Mouse (Mus musculus) embryonic facial prominence, embryonic 12.5 days (tissue): ENCODE measurements around the gene Gpc1. TPM values are rescaled to one million over a fixed set of nuclear protein-coding genes. Genes with fewer than 3 reads are reported as not detected.

ENCODE experiments used
- ATAC-seq: fragments of 200-750 bp; cut with Nextera tagmentation; 2 replicates; pipeline ENCODE4 v1.8.0; 2017; ENCODE audit not compliant: insufficient number of reproducible peaks, insufficient read depth, low FRiP score, low TSS enrichment
- H3K27ac ChIP-seq: fragments of 300-500 bp; sonication (generic); 2 replicates; pipeline ENCODE4 v1.5.1; 2016; ENCODE audit warnings: mild to moderate bottlenecking
- H3K27me3 ChIP-seq: fragments of 300-500 bp; sonication (generic); 2 replicates; pipeline ENCODE4 v1.6.1; 2016; ENCODE audit warnings: mild to moderate bottlenecking, moderate library complexity
- H3K36me3 ChIP-seq: fragments of 300-500 bp; sonication (generic); 2 replicates; pipeline ENCODE4 v1.6.1; 2016; ENCODE audit warnings: mild to moderate bottlenecking
- H3K4me1 ChIP-seq: fragments of 300-500 bp; sonication (generic); 2 replicates; pipeline ENCODE4 v1.6.1; 2016
- H3K4me2 ChIP-seq: fragments of 300-500 bp; sonication (generic); replicated peaks from 2 replicates; pipeline ENCODE4 v1.6.1; 2016; ENCODE audit warnings: mild to moderate bottlenecking, moderate library complexity
- H3K4me3 ChIP-seq: fragments of 300-500 bp; sonication (generic); 2 replicates; pipeline ENCODE4 v1.5.1; 2016; ENCODE audit warnings: mild to moderate bottlenecking
- H3K9ac ChIP-seq: fragments of 300-500 bp; sonication (generic); 2 replicates; pipeline ENCODE4 v1.6.1; 2016; ENCODE audit warnings: mild to moderate bottlenecking, moderate library complexity
- H3K9me3 ChIP-seq: fragments of 300-500 bp; sonication (generic); 2 replicates; pipeline ENCODE4 v1.6.1; 2016; ENCODE audit warnings: mild to moderate bottlenecking, moderate library complexity
- WGBS: fragments of 180-500 bp; shearing (Covaris S2); methylation state at CpG from one replicate; pipeline ENCODE4 v1.1.7; 2016; 5-methylcytosine and 5-hydroxymethylcytosine counted together
- polyA plus RNA-seq: library from polyadenylated mRNA; unstranded; fragments of >200 nt; fragmentation: Nextera tagmentation; extraction: Ambion mirVana; gene quantifications from 2 replicates; pipeline ENCODE4 v1.2.1, GENCODE M21; 2016

Gene Gpc1
- polyA plus RNA-seq, 1 experiment from 2014 or later = 81.4 TPM

GRCm38 (mm10) chr1:92863268-92863667 lies 31.8 kb downstream of the Gpc1 start:
- H3K27me3 ChIP-seq = no peaks in the 10 kb centered on the region
- 0 out of 2 replicates have a peak, but pooled peaks cover 5% of the 10 kb centered on the region for H3K4me1 ChIP-seq
- H3K36me3 ChIP-seq = peaks cover 20% of the 10 kb centered on the region
- H3K4me3 ChIP-seq = no peak overlapping the region
- no peak overlapping the region for H3K9ac ChIP-seq
- ATAC-seq = no peak
- no peak overlapping the region for H3K4me2 ChIP-seq
- no peak overlapping the region for H3K27ac ChIP-seq
- 83% methylated on average over 4 of the region's 4 CpGs for WGBS
- no peaks in the 10 kb centered on the region for H3K9me3 ChIP-seq

GRCm38 (mm10) chr1:92866170-92866569 lies 34.7 kb downstream of the Gpc1 start:
- no peak overlapping the region for H3K4me2 ChIP-seq
- 68% methylated on average over 2 of the region's 2 CpGs for WGBS

GRCm38 (mm10) chr1:92869985-92870384 lies 38.5 kb downstream of the Gpc1 start:
- H3K9ac ChIP-seq = no peak overlapping the region
- ATAC-seq = no peak
- H3K27me3 ChIP-seq = no peaks in the 10 kb centered on the region; the same call in 1 of the 2 replicates
- H3K4me1 ChIP-seq = 0 out of 2 replicates have a peak, but pooled peaks cover 5% of the 10 kb centered on the region
- no peak overlapping the region for H3K27ac ChIP-seq
- no peaks in the 10 kb centered on the region for H3K9me3 ChIP-seq
- H3K4me3 ChIP-seq = no peak overlapping the region
- H3K36me3 ChIP-seq = no peaks in the 10 kb centered on the region
- no peak overlapping the region for H3K4me2 ChIP-seq
- 71% methylated on average over 2 of the region's 2 CpGs for WGBS

More at GRCm38 (mm10) chr1:92866170-92866569, 34.7 kb downstream of the Gpc1 start:
- H3K27ac ChIP-seq = no peak overlapping the region
- H3K9me3 ChIP-seq = no peaks in the 10 kb centered on the region
- H3K27me3 ChIP-seq = no peaks in the 10 kb centered on the region
- ATAC-seq = no peak
- H3K4me3 ChIP-seq = no peak overlapping the region
- no peak overlapping the region for H3K9ac ChIP-seq
- H3K4me1 ChIP-seq = 0 out of 2 replicates have a peak, but pooled peaks cover 5% of the 10 kb centered on the region
- no peaks in the 10 kb centered on the region for H3K36me3 ChIP-seq

GRCm38 (mm10) chr1:92872666-92873065 lies 41.2 kb downstream of the Gpc1 start:
- H3K9me3 ChIP-seq = no peaks in the 10 kb centered on the region
- no peaks in the 10 kb centered on the region for H3K4me1 ChIP-seq
- no peak overlapping the region for H3K4me2 ChIP-seq
- no peak for ATAC-seq
- H3K27me3 ChIP-seq = no peaks in the 10 kb centered on the region; the same call in 1 of the 2 replicates
- H3K4me3 ChIP-seq = no peak overlapping the region
- H3K9ac ChIP-seq = no peak overlapping the region
- H3K36me3 ChIP-seq = no peaks in the 10 kb centered on the region
- WGBS = 86% methylated on average over 7 of the region's 7 CpGs
- H3K27ac ChIP-seq = no peak overlapping the region

- no peak overlapping the region for H3K9ac ChIP-seq
- no peaks in the 10 kb centered on the region for H3K36me3 ChIP-seq
- H3K9me3 ChIP-seq = no peaks in the 10 kb centered on the region
- no peaks in the 10 kb centered on the region; the same call in 1 of the 2 replicates for H3K27me3 ChIP-seq
- 76% methylated on average over 3 of the region's 3 CpGs for WGBS
- H3K4me2 ChIP-seq = no peak overlapping the region
- H3K4me1 ChIP-seq = no peaks in the 10 kb centered on the region
- no peak overlapping the region for H3K27ac ChIP-seq
- no peak overlapping the region for H3K4me3 ChIP-seq
- no peak for ATAC-seq
Measured at GRCm38 (mm10) chr1:92874011-92874410, 42.6 kb downstream of the Gpc1 start.

DNA sequence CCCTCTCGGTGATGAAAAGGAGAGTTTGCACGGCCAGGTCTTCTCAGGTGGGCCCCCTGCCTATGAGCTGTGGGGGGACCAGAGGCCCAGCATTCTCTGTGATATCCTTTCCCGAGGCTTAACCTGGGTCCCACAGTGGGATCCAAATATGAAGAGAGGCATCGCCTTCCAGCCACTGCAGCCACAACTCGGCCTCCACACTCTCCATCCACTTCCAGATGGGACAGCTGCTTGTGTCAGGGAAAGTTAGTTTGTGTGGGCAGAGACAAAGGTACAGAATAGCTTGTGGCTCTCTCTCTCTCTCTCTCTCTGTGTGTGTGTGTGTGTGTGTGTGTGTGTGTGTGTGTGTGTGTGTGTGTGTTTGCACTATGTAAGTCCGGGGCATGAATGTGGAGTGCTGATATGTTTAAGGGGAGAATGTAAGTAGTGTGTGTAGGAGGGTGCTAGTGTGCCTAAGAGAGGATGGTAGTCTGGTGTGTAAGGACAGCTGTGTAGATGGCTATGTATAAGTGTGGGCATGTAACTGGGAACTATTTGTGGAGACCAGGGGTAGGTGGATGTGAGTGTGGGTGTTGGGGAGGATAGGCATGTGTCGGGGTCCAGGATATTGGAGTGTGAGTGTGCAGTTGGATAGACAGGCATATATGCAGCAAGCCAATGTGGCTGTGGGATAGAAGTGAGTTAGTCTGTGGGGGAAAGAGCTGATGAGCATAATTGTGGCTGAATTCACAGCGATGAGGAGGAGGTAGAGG lies 44.1 kb downstream of the Gpc1 start:
- Histone ChIP-seq H3K9me3 (no peaks in the 10 kb centered on the region), H3K4me2 (no peak overlapping the region), H3K36me3 (no peaks in the 10 kb centered on the region), H3K27ac (no peak overlapping the region), H3K9ac (no peak overlapping the region), H3K4me1 (no peaks in the 10 kb centered on the region), H3K27me3 (no peaks in the 10 kb centered on the region; the same call in 1 of the 2 replicates), H3K4me3 (no peak overlapping the region)
- WGBS = 79% methylated on average over 8 of the region's 8 CpGs
- no peak for ATAC-seq

DNA sequence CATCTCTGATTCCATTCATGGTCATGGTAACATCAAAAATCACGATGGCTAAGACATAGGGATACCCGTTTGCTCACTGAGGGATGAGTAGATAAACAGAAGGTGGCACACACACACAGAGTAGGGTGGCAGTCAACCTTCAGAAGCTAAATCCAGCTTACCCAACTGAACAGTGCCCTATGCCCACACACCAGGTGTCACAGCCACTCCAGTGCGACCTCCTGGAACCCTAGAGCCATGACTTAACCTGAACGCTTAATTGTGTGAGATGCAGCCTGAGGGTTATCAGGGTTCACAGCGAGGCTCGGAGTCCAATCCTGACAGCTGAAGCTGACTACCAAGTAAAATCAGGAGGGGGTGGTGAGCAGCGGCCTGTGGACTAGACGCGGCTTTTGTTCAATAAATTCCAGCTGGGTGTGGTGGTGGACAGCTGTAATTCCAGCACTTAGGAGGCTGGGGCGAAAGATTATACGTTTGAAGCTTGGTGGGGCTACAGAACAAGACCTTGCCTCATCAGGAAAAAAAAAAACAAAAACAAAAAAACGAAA lies 46.1 kb downstream of the Gpc1 start:
- ATAC-seq = no peak
- H3K4me1 ChIP-seq = no peaks in the 10 kb centered on the region
- no peaks in the 10 kb centered on the region for H3K36me3 ChIP-seq
- H3K9me3 ChIP-seq = no peaks in the 10 kb centered on the region
- 0 out of 2 replicates have a peak, but pooled peaks cover 2% of the 10 kb centered on the region for H3K27me3 ChIP-seq
- no peak overlapping the region for H3K9ac ChIP-seq
- no peak overlapping the region for H3K4me2 ChIP-seq
- no peak overlapping the region for H3K4me3 ChIP-seq
- H3K27ac ChIP-seq = no peak overlapping the region
- 49% methylated on average over 12 of the region's 12 CpGs for WGBS

DNA sequence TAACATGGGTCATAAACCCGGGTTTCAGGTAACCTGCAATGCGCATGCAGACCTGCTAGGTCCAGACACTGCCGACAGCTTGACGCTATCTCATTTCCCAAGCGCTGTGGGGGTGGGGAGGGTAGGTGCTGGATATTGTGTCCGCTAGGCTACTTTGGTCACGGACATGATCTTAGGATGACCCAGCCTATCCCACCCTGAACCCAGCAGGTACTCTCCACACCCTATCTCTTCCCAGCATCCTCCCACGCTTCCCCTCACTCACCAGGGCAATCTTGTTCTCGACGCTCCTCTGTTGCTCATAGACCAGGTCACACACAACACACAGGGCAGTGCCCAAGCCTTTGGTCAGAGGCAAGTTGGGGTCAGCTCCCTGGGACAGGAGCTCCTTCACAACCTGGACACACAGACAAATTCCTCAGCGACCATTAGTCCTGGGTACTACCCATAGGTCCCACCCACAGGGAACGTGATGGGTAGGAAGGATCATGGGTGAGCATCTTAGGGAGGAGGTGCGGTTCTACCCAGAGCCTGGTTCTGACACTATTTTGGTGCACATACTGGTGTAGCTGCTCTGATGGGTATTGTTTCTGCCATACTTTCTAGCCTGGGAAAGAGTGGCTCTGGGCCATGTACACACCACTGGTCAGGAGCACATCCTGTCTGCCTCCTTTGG lies 46.8 kb downstream of the Gpc1 start:
- Histone ChIP-seq H3K4me2 (no peak overlapping the region), H3K36me3 (no peaks in the 10 kb centered on the region), H3K27me3 (0 out of 2 replicates have a peak, but pooled peaks cover 2% of the 10 kb centered on the region), H3K27ac (no peak overlapping the region), H3K4me3 (no peak overlapping the region), H3K4me1 (no peaks in the 10 kb centered on the region), H3K9me3 (no peaks in the 10 kb centered on the region), H3K9ac (no peak overlapping the region)
- ATAC-seq = no peak
- WGBS = 78% methylated on average over 13 of the region's 13 CpGs

- no peaks in the 10 kb centered on the region for H3K9me3 ChIP-seq
- H3K27ac ChIP-seq = no peak overlapping the region
- H3K27me3 ChIP-seq = 0 out of 2 replicates have a peak, but pooled peaks cover 2% of the 10 kb centered on the region
- ATAC-seq = no peak
- 90% methylated on average over 12 of the region's 12 CpGs for WGBS
- H3K36me3 ChIP-seq = no peaks in the 10 kb centered on the region
- no peaks in the 10 kb centered on the region for H3K4me1 ChIP-seq
- no peak overlapping the region for H3K4me2 ChIP-seq
- H3K9ac ChIP-seq = no peak overlapping the region
- H3K4me3 ChIP-seq = no peak overlapping the region
Measured at GRCm38 (mm10) chr1:92879266-92879665, 47.8 kb downstream of the Gpc1 start.

- Histone ChIP-seq H3K27ac (no peak overlapping the region), H3K27me3 (0 out of 2 replicates have a peak, but pooled peaks cover 2% of the 10 kb centered on the region), H3K4me3 (no peak overlapping the region), H3K4me2 (no peak overlapping the region), H3K9ac (no peak overlapping the region), H3K4me1 (no peaks in the 10 kb centered on the region), H3K9me3 (no peaks in the 10 kb centered on the region), H3K36me3 (no peaks in the 10 kb centered on the region)
- 67% methylated on average over 5 of the region's 5 CpGs for WGBS
- ATAC-seq = no peak
Measured at GRCm38 (mm10) chr1:92880101-92880500, 48.7 kb downstream of the Gpc1 start.

DNA sequence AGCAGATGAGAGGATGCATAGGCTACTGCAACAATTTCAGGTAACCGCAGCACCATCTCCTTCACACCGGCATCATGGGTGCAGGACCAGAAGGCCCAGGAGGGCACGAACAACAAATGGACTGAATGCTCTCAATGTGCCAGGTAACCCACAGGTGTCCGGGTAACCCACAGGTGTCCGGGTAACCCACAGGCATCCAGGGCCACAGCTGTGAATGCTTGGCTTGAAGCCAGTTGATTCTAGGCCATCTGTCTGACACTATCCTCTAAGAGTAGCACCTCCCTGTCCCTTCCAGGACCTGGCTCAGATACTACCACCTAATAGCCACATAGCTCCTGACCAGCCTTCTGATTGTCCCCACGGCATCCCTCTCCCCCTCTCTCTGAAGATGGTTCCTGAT lies 50.5 kb downstream of the Gpc1 start:
- Histone ChIP-seq H3K27me3 (0 out of 2 replicates have a peak, but pooled peaks cover 2% of the 10 kb centered on the region), H3K9ac (no peak overlapping the region), H3K4me3 (no peak overlapping the region), H3K4me2 (no peak overlapping the region), H3K36me3 (no peaks in the 10 kb centered on the region), H3K9me3 (no peaks in the 10 kb centered on the region), H3K4me1 (no peaks in the 10 kb centered on the region), H3K27ac (no peak overlapping the region)
- WGBS = 87% methylated on average over 6 of the region's 6 CpGs
- ATAC-seq = no peak
